Mouse (Mus musculus) c-Kit-negative CD71-positive TER-119-positive erythroid progenitor cells, embryonic 14.5 days (primary cell): ENCODE data around the gene Oog1.
"Not testable (repeated sequence)": the region's sequence is repeated elsewhere in the genome, so short reads cannot be mapped to it uniquely, and the experiment has no call there.

Experiments
- DNase-seq: peaks from one replicate; pipeline ENCODE4 v3.0.0-alpha.2; 2013; ENCODE audit warnings: low read depth, low spot score

Gene Oog1

DNA sequence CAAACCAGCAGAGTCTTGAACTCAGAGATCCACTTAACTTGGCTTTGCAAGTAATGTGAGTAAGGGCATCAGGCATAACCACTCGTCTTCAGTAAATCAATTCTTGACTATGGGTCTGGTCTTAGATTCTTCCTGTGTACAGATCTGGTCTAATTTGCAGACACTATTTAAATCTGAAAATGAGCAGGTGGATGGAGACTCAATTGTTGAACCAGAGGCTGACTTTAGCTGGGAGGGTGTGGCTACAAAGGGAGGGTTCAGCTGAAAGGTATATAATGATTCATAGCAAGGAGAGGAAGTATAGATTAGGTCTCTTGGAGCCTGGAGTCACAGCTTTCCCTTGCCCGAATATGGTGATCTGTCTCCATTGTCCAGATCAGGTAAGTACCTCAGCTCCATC is at the start of gene Oog1:
Gene Oog1 (plus strand): TSS at position 301 of the 400 bp plus-strand sequence.
- DNase-seq: not testable (repeated sequence)

DNA sequence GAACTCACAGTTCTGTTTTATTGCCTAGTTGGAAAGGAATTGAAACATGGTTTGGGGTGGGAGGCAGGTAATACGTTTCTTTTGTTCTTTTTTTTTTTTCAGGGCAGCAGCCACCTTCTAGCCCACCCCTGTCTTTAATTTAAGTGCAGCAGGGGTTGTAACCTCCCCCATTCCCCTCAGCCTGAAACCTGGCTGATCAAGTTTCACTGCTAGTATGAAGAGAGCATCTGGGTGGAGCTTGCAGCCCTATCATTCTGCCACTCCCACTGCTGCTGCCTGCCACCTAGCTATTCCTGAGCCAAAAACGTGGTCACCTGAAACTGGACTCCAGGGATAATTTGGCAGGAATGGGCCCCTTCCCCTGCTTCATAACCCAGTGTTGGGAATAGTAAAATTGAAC is 1.1 kb upstream of the Oog1 start:
- not testable (repeated sequence) for DNase-seq

DNA sequence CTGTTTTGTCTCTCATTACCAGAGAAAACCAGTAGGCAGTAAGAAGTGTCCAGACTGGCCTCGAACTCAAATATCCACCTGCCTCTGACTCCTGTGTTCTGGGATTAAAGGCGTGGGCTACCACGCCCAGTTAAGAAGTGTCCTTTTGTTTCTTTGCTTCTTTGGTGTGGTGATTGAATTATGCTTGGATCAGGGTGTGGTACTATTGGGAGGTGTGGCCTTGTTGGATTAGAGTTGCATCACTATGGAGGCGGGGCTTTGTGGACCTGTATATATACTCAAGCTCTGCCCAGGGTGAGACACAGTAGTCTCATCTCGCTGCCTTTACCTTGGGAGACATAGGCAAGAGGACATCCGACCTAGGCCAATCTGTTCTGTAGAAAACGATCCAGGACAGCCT is 16.1 kb downstream of the Oog1 start, which contains the start of gene Gm4027:
Gene Gm4027 (plus strand): TSS at position 301 of the 400 bp plus-strand sequence.
- not testable (repeated sequence) for DNase-seq

DNA sequence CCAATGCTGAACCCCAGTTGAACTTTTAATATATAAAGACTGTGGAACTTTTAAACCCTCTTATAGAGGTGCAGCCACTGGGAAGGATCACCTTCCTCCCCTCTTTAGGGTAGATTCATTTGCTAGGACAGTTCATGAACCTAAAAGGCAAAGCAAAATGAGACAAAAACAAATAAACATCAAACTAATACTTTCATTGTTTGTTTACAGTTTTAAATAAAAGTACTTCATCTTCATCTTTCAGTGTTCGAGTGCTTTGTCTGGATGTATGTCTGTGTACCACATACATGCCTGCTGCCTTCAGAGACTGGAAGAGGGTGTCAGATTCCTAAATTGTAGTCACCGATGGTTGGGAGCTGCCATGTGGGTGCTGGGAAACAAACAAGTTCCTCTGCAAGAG is 42.0 kb downstream of the Oog1 start, which contains the start of gene Gm16381:
Gene Gm16381 (minus strand): TSS at position 101 of the 400 bp plus-strand sequence.
- not testable (repeated sequence) for DNase-seq

DNA sequence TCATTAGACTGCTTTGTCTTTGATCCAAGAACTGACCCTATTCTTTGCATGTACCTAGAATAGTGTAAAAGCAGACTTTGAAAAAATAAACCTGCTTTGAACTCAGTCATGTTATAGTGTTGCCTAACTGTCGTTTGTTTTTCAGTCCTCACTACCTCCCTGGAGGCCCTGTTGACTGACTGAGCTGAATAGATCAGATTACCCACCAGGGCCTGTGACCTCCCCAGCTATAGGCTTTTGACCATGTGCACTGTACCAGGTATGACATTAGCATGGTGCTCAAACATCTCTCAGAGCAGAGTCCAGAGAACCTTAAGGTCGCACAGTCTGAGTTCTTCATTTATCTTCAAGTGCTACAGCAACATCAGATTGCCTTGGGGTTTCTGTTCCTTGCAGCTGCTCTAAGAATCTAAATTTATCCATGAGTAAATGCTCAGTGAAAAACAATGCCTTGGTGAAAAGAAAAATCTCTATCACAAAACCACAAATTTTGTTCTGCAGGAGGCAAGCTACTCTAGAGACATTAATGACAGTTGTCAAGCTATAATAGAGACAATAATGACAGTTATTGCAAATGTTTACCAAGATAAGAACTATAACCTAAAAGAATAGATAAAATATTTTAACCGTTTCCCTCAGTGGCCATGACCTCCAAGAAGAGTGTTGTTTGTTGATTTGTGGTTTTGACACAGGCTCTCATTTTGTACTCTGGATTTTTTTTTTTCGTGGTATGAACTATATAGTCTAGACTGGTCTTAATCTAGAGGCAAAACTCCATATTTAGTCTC is 50.6 kb downstream of the Oog1 start:
- not testable (repeated sequence) for DNase-seq
